Comparison of ENCODE assay signal across 14 mouse cellular contexts in the genomic region with DNA sequence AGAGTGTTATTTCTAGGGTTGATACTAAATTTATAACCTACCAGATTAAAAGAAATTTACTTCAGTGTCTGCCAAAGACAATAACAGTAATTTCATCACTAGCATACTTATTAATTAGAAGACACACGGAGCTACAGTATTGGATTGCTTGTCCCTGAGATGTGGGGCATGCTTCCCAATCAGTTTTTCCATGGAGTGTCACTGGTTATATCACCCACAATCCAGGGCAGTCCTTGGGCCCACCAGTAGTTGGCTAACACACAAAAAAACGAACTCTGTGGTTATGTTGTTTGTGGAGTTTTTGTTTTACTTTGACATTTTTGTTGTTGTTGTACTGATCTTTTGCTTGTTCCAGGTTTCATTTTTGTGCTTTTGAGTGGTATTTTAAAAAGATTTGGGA. TPM values are rescaled to one million over a fixed set of nuclear protein-coding genes. Genes with fewer than 3 reads are reported as not detected.
DNase-seq lines count a peak whose midpoint lies in the region; ATAC-seq and TF ChIP-seq lines count a peak whose summit lies in the region.
"Had no signal": no experiment of that assay in that cellular context is flagged by ENCODE, and none has a peak within 500 bp of the region (broad histone marks: within the 10 kb centered on the region; RNA-seq: fewer than 3 reads in every experiment).

No protein-coding gene starts in this region.

- H3K27me3 ChIP-seq in forebrain, postnatal 0 days (ENCODE audit: insufficient read depth, low read length), result no peaks in the 10 kb centered on the region
- no peaks in the 10 kb centered on the region for H3K27me3 ChIP-seq in forebrain, embryonic 13.5 days
- H3K27me3 ChIP-seq in liver, embryonic 13.5 days, result no peaks in the 10 kb centered on the region
- no peaks in the 10 kb centered on the region for H3K27me3 ChIP-seq in liver, postnatal 0 days (ENCODE audit: insufficient read depth, low read length)
- H3K27me3 ChIP-seq: embryonic facial prominence, embryonic 12.5 days; heart, embryonic 13.5 days; limb, embryonic 15.5 days; midbrain, embryonic 15.5 days had no signal

- peaks cover 4% of the 10 kb centered on the region; the same call in 1 of the 2 replicates for H3K4me1 ChIP-seq in forebrain, postnatal 0 days (ENCODE audit: insufficient read depth)
- H3K4me1 ChIP-seq in forebrain, embryonic 13.5 days, result peaks cover 33% of the 10 kb centered on the region
- H3K4me1 ChIP-seq in liver, embryonic 13.5 days (replicated peaks), result peaks cover 41% of the 10 kb centered on the region
- peaks cover 22% of the 10 kb centered on the region for H3K4me1 ChIP-seq in liver, postnatal 0 days (ENCODE audit: insufficient read depth)

- no peak for TF ChIP-seq EP300 in liver, postnatal 0 days (IDR thresholded peaks at IDR 0.05; ENCODE audit: low read depth)

- no peaks in the 10 kb centered on the region for H3K9me3 ChIP-seq in forebrain, postnatal 0 days (ENCODE audit: low read length)
- H3K9me3 ChIP-seq in forebrain, embryonic 13.5 days (replicated peaks), result no peaks in the 10 kb centered on the region
- H3K9me3 ChIP-seq in liver, embryonic 13.5 days (replicated peaks), result no peaks in the 10 kb centered on the region
- no peaks in the 10 kb centered on the region for H3K9me3 ChIP-seq in liver, postnatal 0 days (ENCODE audit: low read length)
- H3K9me3 ChIP-seq: embryonic facial prominence, embryonic 12.5 days; heart, embryonic 13.5 days; limb, embryonic 15.5 days; midbrain, embryonic 15.5 days had no signal

- no peak overlapping the region for H3K4me2 ChIP-seq in forebrain, postnatal 0 days (ENCODE audit: low read depth)
- no peak overlapping the region for H3K4me2 ChIP-seq in forebrain, embryonic 13.5 days
- peak overlapping the region; percentile 29; the same call in 1 of the 2 replicates for H3K4me2 ChIP-seq in liver, embryonic 13.5 days
- no peak overlapping the region for H3K4me2 ChIP-seq in liver, postnatal 0 days (ENCODE audit: low read depth, low read length)

- DNase-seq in forebrain, postnatal 0 days, result no peak
- no peak for DNase-seq in liver, embryonic 13.5 days
- DNase-seq in liver, postnatal 0 days, result no peak
- peak; percentile 7 for DNase-seq in A20 (ENCODE audit: low read depth, low spot score)
- DNase-seq in ES-CJ7 (ENCODE audit: low read depth, low spot score), result peak; percentile 16
- no peak for DNase-seq in cerebellum, postnatal 25 days
- DNase-seq: cerebellum, postnatal 36 days; kidney, postnatal 10 days had no signal

- ATAC-seq in forebrain, postnatal 0 days, result no peak
- no peak for ATAC-seq in forebrain, embryonic 13.5 days
- ATAC-seq in liver, embryonic 13.5 days (ENCODE audit: low read depth), result no peak
- no peak for ATAC-seq in liver, postnatal 0 days
- ATAC-seq: hindbrain, embryonic 16.5 days had no signal

- no peak overlapping the region for H3K4me3 ChIP-seq in forebrain, postnatal 0 days (ENCODE audit: low read depth, low read length)
- H3K4me3 ChIP-seq in forebrain, embryonic 13.5 days, result no peak overlapping the region
- H3K4me3 ChIP-seq in liver, embryonic 13.5 days (replicated peaks), result no peak overlapping the region
- H3K4me3 ChIP-seq in liver, postnatal 0 days (ENCODE audit: low read depth, low read length), result no peak overlapping the region

- 45% methylated on average over 2 of the region's 2 CpGs for WGBS in forebrain, postnatal 0 days
- WGBS in forebrain, embryonic 13.5 days, result 71% methylated on average over 2 of the region's 2 CpGs
- 46% methylated on average over 2 of the region's 2 CpGs for WGBS in liver, embryonic 13.5 days (ENCODE audit: insufficient replicate concordance)
- WGBS in liver, postnatal 0 days (ENCODE audit: insufficient replicate concordance), result 45% methylated on average over 2 of the region's 2 CpGs

- no peak overlapping the region for H3K9ac ChIP-seq in forebrain, postnatal 0 days
- no peak overlapping the region for H3K9ac ChIP-seq in forebrain, embryonic 13.5 days
- H3K9ac ChIP-seq in liver, embryonic 13.5 days, result no peak overlapping the region
- H3K9ac ChIP-seq in liver, postnatal 0 days (replicated peaks), result no peak overlapping the region
- H3K9ac ChIP-seq: embryonic facial prominence, embryonic 12.5 days; limb, embryonic 15.5 days had no signal

- no peaks in the 10 kb centered on the region for H3K36me3 ChIP-seq in forebrain, postnatal 0 days (ENCODE audit: insufficient read depth)
- H3K36me3 ChIP-seq in forebrain, embryonic 13.5 days (ENCODE audit: poor library complexity, severe bottlenecking), result no peaks in the 10 kb centered on the region
- no peaks in the 10 kb centered on the region; the same call in 1 of the 2 replicates for H3K36me3 ChIP-seq in liver, embryonic 13.5 days
- no peaks in the 10 kb centered on the region for H3K36me3 ChIP-seq in liver, postnatal 0 days (replicated peaks; ENCODE audit: insufficient read depth, low read length)
- H3K36me3 ChIP-seq: embryonic facial prominence, embryonic 12.5 days; heart, embryonic 13.5 days; limb, embryonic 15.5 days; midbrain, embryonic 15.5 days had no signal

- 0 out of 2 replicates have a peak, but pooled peaks have one; percentile 7 for TF ChIP-seq CTCF in forebrain, postnatal 0 days (IDR thresholded peaks at IDR 0.05; ENCODE audit: low read depth)
- TF ChIP-seq CTCF in liver, postnatal 0 days (IDR thresholded peaks at IDR 0.05; ENCODE audit: low read depth), result no peak

- H3K27ac ChIP-seq in forebrain, postnatal 0 days (ENCODE audit: low read depth, low read length), result no peak overlapping the region
- no peak overlapping the region for H3K27ac ChIP-seq in forebrain, embryonic 13.5 days
- H3K27ac ChIP-seq in liver, embryonic 13.5 days, result no peak overlapping the region
- H3K27ac ChIP-seq in liver, postnatal 0 days (ENCODE audit: low read depth), result no peak overlapping the region; the same call in 1 of the 2 replicates

RNA-seq across cellular contexts. Expression of gene Dpy19l1, which starts 1.4 kb away (rescaled TPM):
- 53.1 and 71.5 TPM in 2 replicates for total RNA-seq in forebrain, postnatal 0 days (2014; rRNA removed)
- 18.7 and 20.1 TPM in 2 replicates for polyA plus RNA-seq in forebrain, postnatal 0 days (2015; fragmentation: Nextera tagmentation; extraction: Ambion mirVana)
- 16.3 and 21.1 TPM in 2 replicates for polyA plus RNA-seq in forebrain, embryonic 13.5 days (2015; fragmentation: Nextera tagmentation; extraction: Ambion mirVana)
- polyA plus RNA-seq in liver, embryonic 13.5 days (2015; fragmentation: Nextera tagmentation; extraction: Ambion mirVana), result 12.9 and 13.0 TPM in 2 replicates
- 7.5 and 8.9 TPM in 2 replicates for polyA plus RNA-seq in liver, postnatal 0 days (2015; fragmentation: Nextera tagmentation; extraction: Ambion mirVana)

Comparison
In these comparisons a context has a peak if more than half of its experiments do, and no peak if none do; other contexts are left out.
1. DNase-seq: peak in A20 (single experiment) and ES-CJ7 (single experiment); none in forebrain, postnatal 0 days (single experiment), liver, embryonic 13.5 days (single experiment), liver, postnatal 0 days (single experiment) and cerebellum, postnatal 25 days (0 of 2).